Mouse (Mus musculus): ENCODE results near the gene Usp54. TPM values are rescaled to one million over a fixed set of nuclear protein-coding genes. Genes with fewer than 3 reads are reported as not detected.

Gene Usp54
- polyA plus RNA-seq, 1 experiment from 2014 or later = 5.4 TPM

GRCm38 (mm10) chr14:20626971-20627370 is 13.9 kb downstream of the Usp54 start:
- Histone ChIP-seq H3K27ac (ENCODE audit: low read depth, low read length) (no peak overlapping the region), H3K36me3 (ENCODE audit: control insufficient read depth, insufficient read depth, low read length) (no peaks in the 10 kb centered on the region), H3K9me3 (replicated peaks; ENCODE audit: control insufficient read depth, low read length) (no peaks in the 10 kb centered on the region), H3K9ac (ENCODE audit: low read depth, low read length) (no peak overlapping the region), H3K4me1 (ENCODE audit: control insufficient read depth, insufficient read depth, low read length) (peaks cover 4% of the 10 kb centered on the region), H3K4me3 (ENCODE audit: low read depth, low read length) (no peak overlapping the region), H3K27me3 (ENCODE audit: control insufficient read depth, insufficient read depth, low read length) (no peaks in the 10 kb centered on the region), H3K4me2 (peak overlapping the region; percentile 29; the same call in 1 of the 2 replicates)
- 79% methylated on average over 3 of the region's 3 CpGs for WGBS (ENCODE audit: insufficient replicate concordance)
- no peak for ATAC-seq (replicated peaks; ENCODE audit: insufficient number of reproducible peaks, low FRiP score, low TSS enrichment)

- no peaks in the 10 kb centered on the region for H3K27me3 ChIP-seq (ENCODE audit: control insufficient read depth, insufficient read depth, low read length)
- H3K9ac ChIP-seq (ENCODE audit: low read depth, low read length) = no peak overlapping the region
- H3K4me3 ChIP-seq (ENCODE audit: low read depth, low read length) = no peak overlapping the region
- H3K36me3 ChIP-seq (ENCODE audit: control insufficient read depth, insufficient read depth, low read length) = no peaks in the 10 kb centered on the region
- no peak overlapping the region for H3K27ac ChIP-seq (ENCODE audit: low read depth, low read length)
- no peaks in the 10 kb centered on the region for H3K9me3 ChIP-seq (replicated peaks; ENCODE audit: control insufficient read depth, low read length)
- no peak for ATAC-seq (replicated peaks; ENCODE audit: insufficient number of reproducible peaks, low FRiP score, low TSS enrichment)
- WGBS (ENCODE audit: insufficient replicate concordance) = 81% methylated on average over 2 of the region's 2 CpGs
- H3K4me1 ChIP-seq (ENCODE audit: control insufficient read depth, insufficient read depth, low read length) = peaks cover 4% of the 10 kb centered on the region
- H3K4me2 ChIP-seq = no peak overlapping the region
Measured at GRCm38 (mm10) chr14:20626447-20626846, 14.4 kb downstream of the Usp54 start.

DNA sequence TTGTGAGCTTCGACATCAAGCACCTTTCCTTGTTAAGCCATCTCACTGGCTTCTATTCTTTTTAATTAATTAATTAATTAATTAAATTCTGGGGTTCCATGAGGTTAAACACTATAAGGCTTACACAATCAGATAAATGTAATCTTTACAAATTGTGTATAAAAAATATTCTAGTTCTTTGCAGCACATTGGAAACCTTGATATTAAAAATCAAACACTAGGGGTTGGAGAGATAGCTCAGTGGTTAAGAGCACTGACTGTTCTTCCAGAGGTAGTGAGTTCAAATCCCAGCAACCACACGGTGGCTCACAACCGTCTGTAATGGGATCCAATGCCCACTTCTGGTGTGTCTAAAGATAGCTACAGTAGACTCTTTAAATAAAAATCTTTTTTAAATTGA is 18.0 kb downstream of the Usp54 start:
- no peak overlapping the region for H3K4me2 ChIP-seq
- H3K4me1 ChIP-seq (ENCODE audit: control insufficient read depth, insufficient read depth, low read length) = peaks cover 4% of the 10 kb centered on the region; the same call in 1 of the 2 replicates
- H3K36me3 ChIP-seq (ENCODE audit: control insufficient read depth, insufficient read depth, low read length) = no peaks in the 10 kb centered on the region; the same call in 1 of the 2 replicates
- H3K27ac ChIP-seq (ENCODE audit: low read depth, low read length) = no peak overlapping the region
- no peaks in the 10 kb centered on the region for H3K9me3 ChIP-seq (replicated peaks; ENCODE audit: control insufficient read depth, low read length)
- no peak overlapping the region for H3K4me3 ChIP-seq (ENCODE audit: low read depth, low read length)
- no peaks in the 10 kb centered on the region for H3K27me3 ChIP-seq (ENCODE audit: control insufficient read depth, insufficient read depth, low read length)
- H3K9ac ChIP-seq (ENCODE audit: low read depth, low read length) = no peak overlapping the region
- WGBS (ENCODE audit: insufficient replicate concordance) = 84% methylated on average over 3 of the region's 3 CpGs
- ATAC-seq (replicated peaks; ENCODE audit: insufficient number of reproducible peaks, low FRiP score, low TSS enrichment) = no peak

GRCm38 (mm10) chr14:20622412-20622811 is 18.5 kb downstream of the Usp54 start:
- WGBS (ENCODE audit: insufficient replicate concordance) = 69% methylated on average over 2 of the region's 2 CpGs
- Histone ChIP-seq H3K4me2 (no peak overlapping the region), H3K36me3 (ENCODE audit: control insufficient read depth, insufficient read depth, low read length) (no peaks in the 10 kb centered on the region; the same call in 1 of the 2 replicates), H3K27ac (ENCODE audit: low read depth, low read length) (no peak overlapping the region), H3K9ac (ENCODE audit: low read depth, low read length) (no peak overlapping the region), H3K9me3 (replicated peaks; ENCODE audit: control insufficient read depth, low read length) (no peaks in the 10 kb centered on the region), H3K27me3 (ENCODE audit: control insufficient read depth, insufficient read depth, low read length) (no peaks in the 10 kb centered on the region), H3K4me3 (ENCODE audit: low read depth, low read length) (no peak overlapping the region), H3K4me1 (ENCODE audit: control insufficient read depth, insufficient read depth, low read length) (peaks cover 4% of the 10 kb centered on the region; the same call in 1 of the 2 replicates)
- ATAC-seq (replicated peaks; ENCODE audit: insufficient number of reproducible peaks, low FRiP score, low TSS enrichment) = no peak

- no peak for ATAC-seq (replicated peaks; ENCODE audit: insufficient number of reproducible peaks, low FRiP score, low TSS enrichment)
- Histone ChIP-seq H3K4me1 (ENCODE audit: control insufficient read depth, insufficient read depth, low read length) (peaks cover 4% of the 10 kb centered on the region; the same call in 1 of the 2 replicates), H3K27ac (ENCODE audit: low read depth, low read length) (no peak overlapping the region), H3K9me3 (replicated peaks; ENCODE audit: control insufficient read depth, low read length) (no peaks in the 10 kb centered on the region), H3K4me3 (ENCODE audit: low read depth, low read length) (no peak overlapping the region), H3K9ac (ENCODE audit: low read depth, low read length) (no peak overlapping the region), H3K4me2 (no peak overlapping the region), H3K27me3 (ENCODE audit: control insufficient read depth, insufficient read depth, low read length) (no peaks in the 10 kb centered on the region), H3K36me3 (ENCODE audit: control insufficient read depth, insufficient read depth, low read length) (no peaks in the 10 kb centered on the region; the same call in 1 of the 2 replicates)
- 78% methylated on average over 2 of the region's 2 CpGs for WGBS (ENCODE audit: insufficient replicate concordance)
Measured at GRCm38 (mm10) chr14:20621903-20622302, 19.0 kb downstream of the Usp54 start.

DNA sequence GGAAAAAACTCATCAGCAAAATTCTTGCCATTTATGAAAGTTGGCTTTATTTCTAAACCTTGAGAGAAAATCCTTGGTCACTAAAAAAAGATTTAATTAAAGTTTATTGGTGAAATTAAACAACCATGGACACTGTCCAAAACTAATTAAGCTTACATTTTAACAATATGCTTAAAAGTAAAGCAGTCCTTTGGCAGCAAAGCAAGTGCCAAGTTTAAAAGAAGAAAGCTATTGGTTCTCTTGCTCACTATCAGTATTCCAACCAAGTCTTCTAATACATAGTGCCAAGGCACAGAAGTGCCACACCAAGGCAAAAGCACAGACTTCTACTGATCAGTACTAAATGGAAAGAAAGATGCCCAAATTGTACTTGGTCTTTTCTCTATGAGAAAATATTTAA is 21.7 kb downstream of the Usp54 start:
- Histone ChIP-seq H3K27ac (ENCODE audit: low read depth, low read length) (no peak overlapping the region), H3K36me3 (ENCODE audit: control insufficient read depth, insufficient read depth, low read length) (no peaks in the 10 kb centered on the region; the same call in 1 of the 2 replicates), H3K9me3 (replicated peaks; ENCODE audit: control insufficient read depth, low read length) (no peaks in the 10 kb centered on the region), H3K9ac (ENCODE audit: low read depth, low read length) (no peak overlapping the region), H3K4me3 (ENCODE audit: low read depth, low read length) (no peak overlapping the region), H3K4me1 (ENCODE audit: control insufficient read depth, insufficient read depth, low read length) (peaks cover 8% of the 10 kb centered on the region; the same call in 1 of the 2 replicates), H3K27me3 (ENCODE audit: control insufficient read depth, insufficient read depth, low read length) (no peaks in the 10 kb centered on the region), H3K4me2 (no peak overlapping the region)
- ATAC-seq (replicated peaks; ENCODE audit: insufficient number of reproducible peaks, low FRiP score, low TSS enrichment) = no peak

- Histone ChIP-seq H3K27ac (ENCODE audit: low read depth, low read length) (no peak overlapping the region), H3K9ac (ENCODE audit: low read depth, low read length) (no peak overlapping the region)
- 71% methylated on average over 5 of the region's 5 CpGs for WGBS (ENCODE audit: insufficient replicate concordance)
Measured at GRCm38 (mm10) chr14:20618211-20618610, 22.7 kb downstream of the Usp54 start.

DNA sequence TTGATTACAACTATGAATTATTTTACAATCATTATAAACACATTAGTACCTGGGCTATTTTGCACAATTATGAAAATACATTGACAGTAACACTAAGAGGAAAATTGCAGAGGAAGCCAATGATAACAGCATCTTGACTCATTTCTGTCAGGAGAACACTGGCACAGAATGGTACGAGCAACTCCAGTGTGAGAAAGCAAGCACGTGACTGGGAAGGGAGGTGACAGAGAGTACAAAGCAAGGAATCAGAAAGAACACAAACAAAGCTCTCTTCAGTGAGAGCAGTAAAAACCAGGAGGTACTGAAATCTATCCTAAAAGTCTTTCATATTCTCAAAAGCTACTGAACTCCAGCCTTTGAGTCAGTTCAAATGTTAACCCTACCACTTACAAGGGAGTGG is 24.4 kb downstream of the Usp54 start:
- 28% methylated on average over 2 of the region's 2 CpGs for WGBS (ENCODE audit: insufficient replicate concordance)
- Histone ChIP-seq H3K9me3 (replicated peaks; ENCODE audit: control insufficient read depth, low read length) (no peaks in the 10 kb centered on the region), H3K27ac (ENCODE audit: low read depth, low read length) (0 out of 2 replicates have a peak overlapping the region, but pooled peaks have one; percentile 2), H3K27me3 (ENCODE audit: control insufficient read depth, insufficient read depth, low read length) (no peaks in the 10 kb centered on the region), H3K36me3 (ENCODE audit: control insufficient read depth, insufficient read depth, low read length) (no peaks in the 10 kb centered on the region; the same call in 1 of the 2 replicates), H3K4me3 (ENCODE audit: low read depth, low read length) (no peak overlapping the region), H3K4me1 (ENCODE audit: control insufficient read depth, insufficient read depth, low read length) (peaks cover 8% of the 10 kb centered on the region; the same call in 1 of the 2 replicates), H3K9ac (ENCODE audit: low read depth, low read length) (no peak overlapping the region), H3K4me2 (no peak overlapping the region)
- ATAC-seq (replicated peaks; ENCODE audit: insufficient number of reproducible peaks, low FRiP score, low TSS enrichment) = no peak

More at GRCm38 (mm10) chr14:20618211-20618610, 22.7 kb downstream of the Usp54 start:
- no peaks in the 10 kb centered on the region for H3K9me3 ChIP-seq (replicated peaks; ENCODE audit: control insufficient read depth, low read length)
- no peak for ATAC-seq (replicated peaks; ENCODE audit: insufficient number of reproducible peaks, low FRiP score, low TSS enrichment)
- peaks cover 8% of the 10 kb centered on the region; the same call in 1 of the 2 replicates for H3K4me1 ChIP-seq (ENCODE audit: control insufficient read depth, insufficient read depth, low read length)
- no peak overlapping the region for H3K4me2 ChIP-seq
- H3K27me3 ChIP-seq (ENCODE audit: control insufficient read depth, insufficient read depth, low read length) = no peaks in the 10 kb centered on the region
- no peaks in the 10 kb centered on the region; the same call in 1 of the 2 replicates for H3K36me3 ChIP-seq (ENCODE audit: control insufficient read depth, insufficient read depth, low read length)
- no peak overlapping the region for H3K4me3 ChIP-seq (ENCODE audit: low read depth, low read length)

DNA sequence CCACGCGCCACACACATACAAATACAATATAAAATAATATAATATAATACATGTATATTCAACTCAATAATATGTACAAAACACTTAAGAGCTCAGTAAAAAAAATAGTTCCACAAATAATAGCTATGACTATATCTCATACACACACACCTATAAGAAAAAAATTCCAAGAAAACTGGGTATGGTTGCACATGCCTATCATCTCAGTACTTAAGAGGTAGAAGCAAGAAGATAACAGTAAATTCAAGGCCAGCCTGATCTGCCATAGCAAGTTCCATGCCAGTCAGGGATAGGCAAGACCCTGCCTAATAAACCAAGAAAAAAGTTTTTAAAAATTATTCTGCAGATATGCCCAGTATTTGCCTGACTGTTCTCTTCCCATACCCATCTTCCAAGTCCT is 25.8 kb downstream of the Usp54 start:
- Histone ChIP-seq H3K4me3 (ENCODE audit: low read depth, low read length) (no peak overlapping the region), H3K4me2 (no peak overlapping the region), H3K27ac (ENCODE audit: low read depth, low read length) (no peak overlapping the region), H3K36me3 (ENCODE audit: control insufficient read depth, insufficient read depth, low read length) (no peaks in the 10 kb centered on the region), H3K9ac (ENCODE audit: low read depth, low read length) (no peak overlapping the region), H3K27me3 (ENCODE audit: control insufficient read depth, insufficient read depth, low read length) (no peaks in the 10 kb centered on the region), H3K9me3 (replicated peaks; ENCODE audit: control insufficient read depth, low read length) (no peaks in the 10 kb centered on the region), H3K4me1 (ENCODE audit: control insufficient read depth, insufficient read depth, low read length) (peaks cover 8% of the 10 kb centered on the region; the same call in 1 of the 2 replicates)
- no peak for ATAC-seq (replicated peaks; ENCODE audit: insufficient number of reproducible peaks, low FRiP score, low TSS enrichment)
- 99% methylated on average over 2 of the region's 2 CpGs for WGBS (ENCODE audit: insufficient replicate concordance)
